Mouse (Mus musculus): ENCODE data around the gene Wdfy3.

The Wdfy3 gene

GRCm38 (mm10) chr5:101827477-101827876 lies 242.2 kb downstream of the Wdfy3 start:
- DNase-seq: no peak

GRCm38 (mm10) chr5:101826531-101826970 lies 243.2 kb downstream of the Wdfy3 start:
- DNase-seq: peak; percentile 47

- DNase-seq: no peak
Observed at GRCm38 (mm10) chr5:101825111-101825911, 244.4 kb downstream of the Wdfy3 start.

- DNase-seq: no peak
Observed at GRCm38 (mm10) chr5:101822311-101822670, 247.4 kb downstream of the Wdfy3 start.

GRCm38 (mm10) chr5:101821491-101822310 lies 248.0 kb downstream of the Wdfy3 start:
- DNase-seq: no peak

GRCm38 (mm10) chr5:101821052-101821451 lies 248.7 kb downstream of the Wdfy3 start:
- DNase-seq: no peak

- no peak for DNase-seq
Observed at GRCm38 (mm10) chr5:101819844-101820243, 249.9 kb downstream of the Wdfy3 start.

DNA sequence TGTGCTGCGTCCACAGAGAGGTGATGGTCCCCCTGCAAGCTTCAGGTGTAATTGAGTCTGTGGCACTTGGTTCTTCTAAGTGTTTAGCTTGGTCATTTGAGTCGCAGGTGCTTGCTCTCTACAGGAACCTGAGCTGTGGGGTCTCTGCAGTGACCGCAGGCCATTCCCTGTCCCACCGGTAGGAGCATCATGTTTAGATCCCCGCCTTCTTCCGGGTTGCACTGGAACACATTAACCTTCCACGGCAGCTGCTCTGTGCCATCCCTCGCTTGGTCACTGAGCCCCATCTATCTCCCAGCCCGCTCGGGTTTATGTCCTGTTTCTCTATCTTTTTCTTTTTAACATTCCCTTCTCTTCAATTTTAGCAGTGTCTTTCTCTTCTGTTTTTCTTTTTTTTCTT lies 250.5 kb downstream of the Wdfy3 start:
- no peak for DNase-seq

DNA sequence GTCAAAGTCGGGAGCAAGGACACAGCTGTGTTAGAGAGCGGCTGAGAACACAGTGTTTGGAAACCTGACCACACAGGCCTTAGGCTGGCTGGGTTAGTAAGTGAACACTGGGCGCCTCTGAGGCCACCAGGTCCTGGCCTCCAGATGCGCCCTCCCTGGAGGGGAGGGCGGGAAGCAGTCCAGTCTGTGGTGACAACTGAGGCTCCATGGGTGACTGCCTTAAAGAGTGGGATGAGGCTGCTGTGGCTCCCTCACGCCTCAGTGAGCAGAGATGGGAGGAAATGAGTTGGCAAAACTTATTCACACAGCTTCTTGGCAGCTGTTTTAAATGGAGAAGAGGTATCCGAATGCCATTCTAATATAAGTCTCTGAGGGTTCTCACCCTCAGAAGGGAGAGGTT lies 252.9 kb downstream of the Wdfy3 start:
- DNase-seq: no peak

DNA sequence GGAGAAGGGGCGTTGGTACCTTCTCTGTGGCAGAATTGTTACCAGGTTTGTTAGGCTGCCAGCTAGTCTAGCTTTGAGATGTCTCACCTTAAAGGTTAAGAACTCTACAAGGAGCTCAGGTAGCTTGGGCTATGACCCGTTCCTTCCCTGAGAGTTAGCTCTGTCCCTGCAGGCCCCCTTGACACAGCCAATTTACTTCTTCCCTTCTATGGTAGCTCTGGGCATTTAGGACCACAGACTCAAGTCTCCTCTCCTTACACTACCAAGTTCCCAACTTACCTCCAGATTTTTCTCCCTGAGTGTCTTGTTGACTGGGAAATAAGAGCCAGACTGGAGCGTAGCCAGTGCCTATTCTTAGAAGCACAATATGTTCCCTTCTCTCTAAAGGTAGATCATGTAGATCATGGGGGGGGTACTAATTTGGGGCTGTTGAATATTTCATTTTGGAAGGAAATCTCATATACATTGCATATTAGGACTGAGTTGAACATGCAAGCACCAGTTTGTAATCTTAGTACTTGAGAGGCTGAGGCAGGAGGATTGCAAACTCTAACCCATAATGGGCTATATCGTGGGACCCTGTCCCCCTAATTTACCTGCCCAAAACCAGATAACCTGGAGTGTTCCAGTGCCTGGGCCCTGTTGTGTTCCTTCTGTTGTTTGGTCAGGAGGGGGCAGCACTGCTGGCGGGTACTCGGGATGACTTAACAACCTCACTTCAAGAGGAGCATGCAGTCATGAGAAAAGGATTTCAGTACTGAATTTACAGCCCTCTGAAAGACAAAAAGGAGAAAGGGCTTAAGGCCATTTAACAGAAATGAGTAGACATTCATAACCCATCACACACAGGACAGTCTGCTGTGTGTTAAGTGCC lies 258.2 kb downstream of the Wdfy3 start:
- no peak for DNase-seq

- peak; percentile 14 for DNase-seq
Observed at GRCm38 (mm10) chr5:101802358-101803022, 267.2 kb downstream of the Wdfy3 start.

DNA sequence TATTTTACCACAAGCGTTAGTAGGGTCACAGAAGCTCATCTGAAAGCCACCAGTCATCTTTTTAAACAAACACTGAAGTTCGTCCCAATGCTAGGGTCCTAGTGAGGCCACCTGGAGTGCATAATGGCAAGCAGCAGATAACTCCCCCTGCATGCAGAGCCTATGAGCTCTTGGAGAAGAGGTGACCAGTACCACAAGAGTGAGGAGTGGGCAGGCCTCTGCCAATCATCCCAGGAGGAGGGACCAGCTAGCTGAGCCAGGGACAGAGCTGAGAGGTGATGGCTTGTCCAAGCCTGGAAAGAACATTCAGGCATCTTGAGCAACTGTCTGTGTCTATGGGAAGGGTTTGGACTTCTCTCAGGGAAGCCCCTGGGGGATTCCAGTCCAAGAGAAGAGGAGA lies 267.8 kb downstream of the Wdfy3 start:
- DNase-seq: no peak

DNA sequence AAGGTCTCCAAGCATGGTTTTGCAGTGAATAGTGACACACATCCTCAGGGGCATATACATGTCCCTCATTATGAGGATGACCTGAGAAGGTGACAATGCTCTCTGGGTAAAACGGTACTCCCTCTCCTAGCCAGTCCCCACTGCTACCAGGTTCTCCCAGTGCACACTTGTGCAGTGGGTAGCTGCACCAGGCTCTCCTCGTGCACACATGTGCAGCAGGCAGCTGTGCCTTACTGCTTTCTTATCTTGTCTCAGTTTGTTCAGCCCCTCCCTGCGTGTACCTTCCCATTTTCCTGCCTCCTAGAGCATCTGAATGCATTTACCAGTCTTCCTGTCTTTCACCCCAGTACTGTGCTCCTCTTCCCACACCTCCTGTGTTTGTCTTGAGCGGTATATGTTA lies 277.1 kb downstream of the Wdfy3 start:
- no peak for DNase-seq

DNA sequence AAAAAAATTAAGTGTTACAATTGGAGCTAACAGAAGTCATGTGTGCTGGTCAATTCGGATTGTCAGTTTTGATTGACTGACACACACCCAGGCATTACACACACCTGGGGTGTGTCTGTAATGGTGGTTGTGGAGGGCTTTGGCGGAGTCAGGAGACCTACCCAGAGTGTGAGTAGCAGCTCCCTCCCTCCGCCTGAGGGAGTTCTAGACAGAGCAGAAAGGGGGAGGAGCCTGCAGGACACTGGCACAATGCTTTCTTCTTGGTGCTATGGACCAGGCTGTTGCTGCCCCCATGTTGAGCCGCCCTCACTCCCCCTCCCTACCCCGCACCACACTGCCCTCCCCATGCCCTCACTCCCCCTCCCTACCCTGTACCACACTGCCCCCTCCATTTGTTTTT lies 279.2 kb downstream of the Wdfy3 start:
- DNase-seq: no peak

GRCm38 (mm10) chr5:101789770-101790169 lies 280.0 kb downstream of the Wdfy3 start:
- DNase-seq: no peak

DNA sequence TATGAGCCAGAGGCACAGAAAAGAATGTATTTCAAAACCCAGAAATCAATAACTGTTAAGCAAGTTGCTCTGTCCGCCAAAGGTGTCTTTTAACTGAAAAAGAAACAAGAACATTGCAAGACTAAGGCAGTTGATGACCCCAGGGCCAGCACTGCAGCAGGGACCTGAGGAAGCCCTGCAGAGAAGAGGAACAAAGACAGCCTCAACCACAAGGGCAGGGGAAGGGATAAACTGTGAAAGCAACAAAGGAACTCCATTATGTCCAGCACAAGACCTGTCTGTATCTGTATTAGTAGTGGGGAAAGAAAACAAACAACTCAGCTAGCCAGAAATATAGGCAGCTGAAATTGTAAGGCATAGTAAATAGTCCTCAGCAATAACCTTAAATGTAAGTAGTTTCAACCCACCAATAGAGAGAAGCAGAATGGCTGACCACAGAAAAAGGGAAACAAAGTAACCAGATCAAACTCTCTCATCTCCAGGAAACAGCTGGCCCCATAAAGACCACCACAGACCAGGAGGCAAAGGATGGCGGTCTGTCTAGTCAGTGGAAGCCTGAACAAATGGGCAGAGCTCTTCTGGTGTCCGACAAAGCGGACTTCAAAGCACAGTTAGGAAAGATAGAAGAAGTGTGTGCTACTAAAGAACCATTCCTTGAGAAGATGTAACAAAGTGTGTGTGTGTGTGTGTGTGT lies 283.7 kb downstream of the Wdfy3 start:
- DNase-seq: no peak

DNA sequence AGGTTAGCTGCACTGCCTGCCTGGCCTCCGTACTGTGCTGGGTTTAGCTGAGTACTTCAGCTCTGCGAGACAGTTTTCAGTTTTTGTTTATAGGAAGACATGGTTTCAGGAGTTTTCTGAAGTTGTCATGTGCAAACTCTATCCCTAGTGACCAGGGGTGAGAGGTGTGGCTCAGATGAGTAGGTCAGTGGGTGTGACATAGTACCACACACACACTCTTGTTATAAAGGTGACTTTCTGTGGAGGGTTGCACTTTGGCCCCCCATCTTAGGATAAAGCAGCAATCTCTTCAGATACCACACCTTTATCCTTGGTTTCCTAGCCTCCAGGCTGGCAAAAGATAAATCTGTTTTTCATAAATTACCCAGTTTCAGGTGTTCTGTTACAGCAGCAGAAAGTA lies 284.9 kb downstream of the Wdfy3 start:
- no peak for DNase-seq

- no peak for DNase-seq
Observed at GRCm38 (mm10) chr5:101784328-101784727, 285.4 kb downstream of the Wdfy3 start.
